Mouse (Mus musculus): ENCODE measurements around the gene Prm3. TPM values are rescaled to one million over a fixed set of nuclear protein-coding genes. Genes with fewer than 3 reads are reported as not detected.

The Prm3 gene
- polyA plus RNA-seq, 1 experiment = not detected

- peak within 1 kb of the TSS; percentile 73 for H3K27ac ChIP-seq (ENCODE audit: insufficient read depth, low read depth, low read length)
- TF ChIP-seq CTCF (conservative IDR thresholded peaks at IDR 0.05; ENCODE audit: insufficient read depth, insufficient read length, low read depth, low read length) (no peak), POLR2A (IDR thresholded peaks at IDR 0.05; ENCODE audit: low read depth, low read length) (peak; percentile 76)
- WGBS = under 1% methylated on average over 59 of the region's 59 CpGs
- H3K27me3 ChIP-seq (replicated peaks; ENCODE audit: control insufficient read depth, insufficient read depth, low read length) = no peaks in the 10 kb centered on the region
- peak; percentile 93 for DNase-seq
- H3K4me1 ChIP-seq (ENCODE audit: control insufficient read depth, insufficient read depth, low read length) = no peaks in the 10 kb centered on the region
- H3K4me3 ChIP-seq (ENCODE audit: insufficient read depth, low read depth, low read length) = peak within 1 kb of the TSS; percentile 60
- H3K36me3 ChIP-seq (ENCODE audit: control insufficient read depth, insufficient read depth, low read length) = no peaks in the 10 kb centered on the region
These were observed 5.1 kb downstream of the Prm3 start, which contains the start of gene Socs1 for GRCm38 (mm10) chr16:10785371-10786231. Gene Socs1, minus strand, starts transcription at chr16:10785536.

DNA sequence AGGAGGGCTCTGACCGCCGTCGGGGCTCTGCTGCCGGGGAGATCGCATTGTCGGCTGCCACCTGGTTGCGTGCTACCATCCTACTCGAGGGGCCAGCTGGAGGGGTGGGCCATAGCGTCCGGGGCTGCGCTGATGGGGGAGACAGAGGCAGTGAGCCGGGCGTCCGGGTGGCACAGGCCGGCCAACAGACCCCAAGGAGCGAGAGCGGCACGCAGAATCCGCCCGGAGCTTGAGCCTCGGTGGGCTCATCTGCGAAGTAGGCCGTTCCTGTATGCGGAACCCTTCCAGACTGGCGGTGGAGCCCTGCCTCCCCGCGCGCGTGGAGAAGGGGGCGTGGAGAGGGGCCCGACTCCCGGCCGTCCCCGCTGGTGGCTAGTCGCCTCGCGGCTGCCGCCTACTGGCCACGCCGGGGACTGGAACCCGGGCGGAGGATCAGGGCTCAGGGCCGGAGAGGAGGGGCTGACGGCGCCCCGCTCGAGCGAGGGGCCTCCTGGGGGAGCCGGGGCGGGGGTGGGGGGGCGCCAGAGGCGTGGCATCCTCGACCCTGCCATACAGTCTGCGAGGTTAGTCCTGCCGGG, 5.8 kb downstream of the Prm3 start:
- under 1% methylated on average over 51 of the region's 55 CpGs for WGBS
- no peaks in the 10 kb centered on the region for H3K27me3 ChIP-seq (replicated peaks; ENCODE audit: control insufficient read depth, insufficient read depth, low read length)
- no peaks in the 10 kb centered on the region for H3K4me1 ChIP-seq (ENCODE audit: control insufficient read depth, insufficient read depth, low read length)
- DNase-seq = peak; percentile 87
- TF ChIP-seq POLR2A (IDR thresholded peaks at IDR 0.05; ENCODE audit: low read depth, low read length) (no peak), CTCF (conservative IDR thresholded peaks at IDR 0.05; ENCODE audit: insufficient read depth, insufficient read length, low read depth, low read length) (peak; percentile 53)
- peak overlapping the region; percentile 62; the same call in 1 of the 2 replicates for H3K27ac ChIP-seq (ENCODE audit: insufficient read depth, low read depth, low read length)
- no peaks in the 10 kb centered on the region for H3K36me3 ChIP-seq (ENCODE audit: control insufficient read depth, insufficient read depth, low read length)
- peak overlapping the region; percentile 60 for H3K4me3 ChIP-seq (ENCODE audit: insufficient read depth, low read depth, low read length)

GRCm38 (mm10) chr16:10783883-10784792, 6.6 kb downstream of the Prm3 start:
- 4% methylated on average over 81 of the region's 81 CpGs for WGBS
- Histone ChIP-seq H3K4me1 (ENCODE audit: control insufficient read depth, insufficient read depth, low read length) (no peaks in the 10 kb centered on the region), H3K27me3 (replicated peaks; ENCODE audit: control insufficient read depth, insufficient read depth, low read length) (no peaks in the 10 kb centered on the region), H3K4me3 (ENCODE audit: insufficient read depth, low read depth, low read length) (peak overlapping the region; percentile 60), H3K27ac (ENCODE audit: insufficient read depth, low read depth, low read length) (no peak overlapping the region), H3K36me3 (ENCODE audit: control insufficient read depth, insufficient read depth, low read length) (no peaks in the 10 kb centered on the region)
- DNase-seq = peak; percentile 42
- no peak for TF ChIP-seq CTCF (conservative IDR thresholded peaks at IDR 0.05; ENCODE audit: insufficient read depth, insufficient read length, low read depth, low read length)
- TF ChIP-seq POLR2A (IDR thresholded peaks at IDR 0.05; ENCODE audit: low read depth, low read length) = no peak

- Histone ChIP-seq H3K27ac (ENCODE audit: insufficient read depth, low read depth, low read length) (no peak overlapping the region), H3K4me1 (ENCODE audit: control insufficient read depth, insufficient read depth, low read length) (no peaks in the 10 kb centered on the region), H3K4me3 (ENCODE audit: insufficient read depth, low read depth, low read length) (no peak overlapping the region), H3K27me3 (replicated peaks; ENCODE audit: control insufficient read depth, insufficient read depth, low read length) (no peaks in the 10 kb centered on the region), H3K36me3 (ENCODE audit: control insufficient read depth, insufficient read depth, low read length) (no peaks in the 10 kb centered on the region)
- WGBS = 78% methylated on average over 8 of the region's 8 CpGs
- TF ChIP-seq POLR2A (IDR thresholded peaks at IDR 0.05; ENCODE audit: low read depth, low read length) (no peak), CTCF (conservative IDR thresholded peaks at IDR 0.05; ENCODE audit: insufficient read depth, insufficient read length, low read depth, low read length) (no peak)
- no peak for DNase-seq
These were observed 7.3 kb downstream of the Prm3 start for GRCm38 (mm10) chr16:10783451-10783850.

DNA sequence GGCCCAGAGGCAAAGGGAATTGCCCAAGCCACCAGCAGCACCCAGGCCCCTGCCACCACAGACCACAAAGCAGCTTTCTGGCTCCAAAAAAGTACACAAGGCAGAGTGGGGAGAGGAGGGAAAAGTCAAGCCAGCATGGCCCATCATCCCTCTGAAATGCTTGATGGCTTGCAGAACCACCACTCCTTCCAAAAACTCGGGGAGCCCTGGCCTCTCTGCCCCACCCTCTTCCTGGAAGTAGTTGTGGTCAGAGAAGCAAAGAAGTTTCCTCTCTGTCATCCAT, 7.6 kb downstream of the Prm3 start:
- no peak overlapping the region for H3K27ac ChIP-seq (ENCODE audit: insufficient read depth, low read depth, low read length)
- H3K36me3 ChIP-seq (ENCODE audit: control insufficient read depth, insufficient read depth, low read length) = no peaks in the 10 kb centered on the region
- no peak overlapping the region for H3K4me3 ChIP-seq (ENCODE audit: insufficient read depth, low read depth, low read length)
- no peaks in the 10 kb centered on the region for H3K4me1 ChIP-seq (ENCODE audit: control insufficient read depth, insufficient read depth, low read length)
- no peak for DNase-seq
- no peaks in the 10 kb centered on the region for H3K27me3 ChIP-seq (replicated peaks; ENCODE audit: control insufficient read depth, insufficient read depth, low read length)
- WGBS = 41% methylated on average over 1 of the region's 1 CpGs
- TF ChIP-seq POLR2A (IDR thresholded peaks at IDR 0.05; ENCODE audit: low read depth, low read length) (no peak), CTCF (conservative IDR thresholded peaks at IDR 0.05; ENCODE audit: insufficient read depth, insufficient read length, low read depth, low read length) (no peak)

DNA sequence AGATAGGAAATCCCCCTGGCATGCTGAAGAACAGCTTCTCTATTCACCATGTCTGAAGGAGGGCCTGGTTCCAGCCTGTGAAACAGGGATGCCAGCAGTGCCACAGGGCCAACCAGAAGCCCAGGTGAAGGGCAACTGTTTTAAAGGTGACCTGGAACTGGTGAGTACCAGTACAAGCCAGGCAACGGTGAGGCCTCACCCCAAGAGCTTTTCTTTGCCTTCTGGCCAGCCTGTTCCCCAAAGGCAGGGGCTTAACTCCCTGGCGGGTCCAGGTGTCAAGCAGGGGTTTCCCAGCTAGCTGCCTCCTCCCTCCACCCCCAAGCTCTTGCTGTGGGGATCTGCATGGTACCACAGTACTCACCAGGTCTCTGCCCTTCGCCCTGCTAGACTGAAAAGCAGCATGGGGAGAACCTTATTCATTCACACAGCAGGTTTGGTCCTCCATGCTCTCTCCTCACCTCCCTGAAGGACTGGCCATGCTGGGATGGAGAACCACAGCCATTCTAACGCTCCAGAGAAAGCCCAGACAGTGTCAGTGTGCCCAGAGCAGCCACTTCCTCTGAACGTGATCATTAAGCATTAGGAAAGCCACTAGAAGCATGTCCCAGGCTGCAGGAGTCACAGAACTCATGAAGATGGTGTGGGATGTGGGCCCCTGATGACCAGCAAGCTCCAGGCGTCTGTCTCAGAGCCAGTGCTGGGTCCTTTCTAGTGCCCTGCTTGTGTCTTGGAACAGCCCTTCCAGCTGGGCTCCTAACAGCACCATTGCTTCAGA, 8.2 kb downstream of the Prm3 start:
- Histone ChIP-seq H3K27ac (ENCODE audit: insufficient read depth, low read depth, low read length) (no peak overlapping the region), H3K27me3 (replicated peaks; ENCODE audit: control insufficient read depth, insufficient read depth, low read length) (no peaks in the 10 kb centered on the region), H3K36me3 (ENCODE audit: control insufficient read depth, insufficient read depth, low read length) (no peaks in the 10 kb centered on the region), H3K4me1 (ENCODE audit: control insufficient read depth, insufficient read depth, low read length) (no peaks in the 10 kb centered on the region), H3K4me3 (ENCODE audit: insufficient read depth, low read depth, low read length) (no peak overlapping the region)
- WGBS = 63% methylated on average over 6 of the region's 6 CpGs
- no peak for TF ChIP-seq CTCF (conservative IDR thresholded peaks at IDR 0.05; ENCODE audit: insufficient read depth, insufficient read length, low read depth, low read length)
- TF ChIP-seq POLR2A (IDR thresholded peaks at IDR 0.05; ENCODE audit: low read depth, low read length) = no peak
- peak; percentile 40 for DNase-seq

Measured in kidney, adult 2 months (tissue).